Mouse (Mus musculus): ENCODE results near the gene Slc25a1.
A peak's percentile ranks its signal among the peaks of the same experiment; 100 is the strongest.

The Slc25a1 gene

GRCm38 (mm10) chr16:17922163-17922538 is 5.9 kb downstream of the Slc25a1 start:
- 0 out of 2 replicates have a peak, but pooled peaks have one; percentile 10 for ATAC-seq (ENCODE audit: low TSS enrichment)

DNA sequence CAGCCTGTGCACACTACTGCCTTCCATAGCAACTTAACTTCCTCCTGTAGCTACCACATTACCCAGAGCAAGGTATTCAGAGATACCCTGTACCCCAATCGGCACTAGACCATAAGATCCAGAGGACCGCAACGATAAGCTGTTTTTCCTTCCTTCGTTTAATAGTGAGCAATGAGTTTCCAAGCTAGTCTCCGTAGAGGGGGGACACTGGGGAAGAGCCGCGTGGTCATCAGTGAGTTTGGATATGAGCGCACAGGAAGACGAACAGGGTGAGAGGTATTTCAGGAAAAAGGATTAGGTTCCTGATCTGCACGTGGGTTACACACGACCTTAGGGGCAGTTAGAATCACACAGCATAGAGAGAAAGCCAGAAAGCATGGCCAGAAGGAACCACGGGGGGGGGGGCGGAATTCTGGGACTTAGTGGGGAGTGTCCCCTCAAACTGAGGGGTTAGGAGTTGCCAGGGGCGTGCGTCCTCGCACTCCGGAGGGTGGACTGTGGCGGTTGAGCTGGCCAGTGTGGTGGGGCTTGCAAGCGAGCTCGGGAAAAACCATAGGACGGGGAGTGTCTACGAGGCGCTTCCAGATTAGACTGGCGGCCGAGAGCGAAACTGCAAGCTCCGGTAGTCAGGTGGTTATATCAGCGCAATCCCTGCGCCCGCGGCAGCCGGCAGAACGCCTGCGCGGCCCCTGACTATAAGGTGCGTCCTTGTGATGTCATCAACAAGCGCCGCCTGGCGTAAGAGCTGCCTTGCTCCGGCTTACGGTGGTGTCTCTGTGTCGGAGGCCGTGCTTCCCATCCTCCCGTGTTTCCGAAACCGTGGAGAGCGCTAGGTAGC is 6.5 kb downstream of the Slc25a1 start:
- ATAC-seq (ENCODE audit: low TSS enrichment) = peak; percentile 95

GRCm38 (mm10) chr16:17920586-17920985 is 7.4 kb downstream of the Slc25a1 start:
- ATAC-seq (ENCODE audit: low TSS enrichment) = no peak

- ATAC-seq (ENCODE audit: low TSS enrichment) = no peak
Measured at GRCm38 (mm10) chr16:17914307-17915249, 13.4 kb downstream of the Slc25a1 start, which contains the start of gene Gsc2. Gsc2 (minus strand) TSS chr16:17915059.

GRCm38 (mm10) chr16:17911052-17911595 is 16.9 kb downstream of the Slc25a1 start, which contains the start of gene Ess2:
Ess2 (minus strand) TSS chr16:17911348.
- ATAC-seq (ENCODE audit: low TSS enrichment) = peak; percentile 98

DNA sequence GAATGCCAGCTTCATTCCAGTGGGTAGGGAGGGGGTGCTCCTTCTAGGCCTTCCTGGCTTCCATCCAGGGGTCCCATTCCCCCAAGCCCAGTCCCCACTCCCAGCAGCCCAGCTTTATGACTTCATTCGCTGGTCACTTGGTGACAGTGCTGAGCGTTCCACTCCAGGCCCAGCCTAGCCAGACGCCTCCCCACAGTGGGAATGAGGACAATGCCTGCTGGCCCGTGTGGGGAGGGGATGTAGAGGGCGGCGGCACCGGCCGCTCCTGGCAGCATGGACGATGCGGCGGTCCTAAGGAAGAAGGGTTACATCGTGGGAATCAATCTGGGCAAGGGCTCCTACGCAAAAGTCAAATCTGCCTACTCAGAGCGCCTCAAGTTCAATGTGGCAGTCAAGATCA is 29.6 kb downstream of the Slc25a1 start, which contains the start of the genes Dgcr2 and Tssk2:
Gene Dgcr2, minus strand, starts transcription at position 101 of the 400 bp plus-strand sequence.
Gene Tssk2, plus strand, starts transcription at position 176 of the 400 bp plus-strand sequence.
- ATAC-seq (ENCODE audit: low TSS enrichment) = no peak

GRCm38 (mm10) chr16:17896091-17896490 is 31.9 kb downstream of the Slc25a1 start:
- ATAC-seq (ENCODE audit: low TSS enrichment) = no peak

DNA sequence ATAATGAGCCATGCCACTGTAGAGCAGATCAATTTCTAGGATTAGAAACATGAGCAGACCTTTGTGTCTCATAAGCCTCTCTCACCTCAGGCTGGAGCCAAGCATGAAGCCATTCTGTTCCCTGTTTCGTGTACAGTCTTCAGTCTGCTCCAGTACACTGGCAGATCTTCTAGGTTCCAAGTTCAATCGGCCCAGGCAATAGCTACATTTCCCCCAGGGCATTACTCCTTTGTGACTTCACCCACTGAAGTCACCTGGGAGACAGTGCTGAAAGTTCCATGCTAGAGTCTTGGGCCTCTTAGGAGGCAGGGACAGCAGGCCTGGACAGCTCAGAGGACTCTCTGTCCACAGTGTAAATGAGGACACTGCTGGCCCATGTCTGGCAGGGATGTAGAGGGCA is 34.1 kb downstream of the Slc25a1 start, which contains the start of gene Tssk1:
Gene Tssk1, plus strand, starts transcription at position 301 of the 400 bp plus-strand sequence.
- no peak for ATAC-seq (ENCODE audit: low TSS enrichment)

GRCm38 (mm10) chr16:17892606-17893005 is 35.4 kb downstream of the Slc25a1 start:
- ATAC-seq (ENCODE audit: low TSS enrichment) = no peak

DNA sequence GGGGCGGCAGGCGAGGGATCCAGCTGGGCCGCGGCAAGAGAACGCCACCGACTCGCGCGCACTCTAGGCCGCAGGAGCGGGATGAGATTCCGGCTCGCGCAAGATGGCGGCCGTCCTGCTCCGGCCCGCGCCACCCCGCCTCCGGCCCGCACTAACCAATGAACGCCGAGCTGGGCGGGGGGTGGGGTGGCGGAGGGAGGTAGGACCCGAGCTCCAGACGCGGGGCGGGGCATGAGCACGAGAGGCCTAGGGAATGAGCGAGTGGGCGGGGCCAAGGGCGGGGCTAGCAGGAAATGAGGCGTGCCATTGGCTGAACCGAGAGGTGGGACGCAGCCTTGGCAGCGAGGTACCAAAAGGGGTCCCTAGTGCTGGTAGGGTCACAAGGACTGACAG is 36.5 kb downstream of the Slc25a1 start, which contains the start of gene Gm20518:
Gene Gm20518, minus strand, starts transcription at position 105 of the 393 bp plus-strand sequence.
- peak; percentile 92 for ATAC-seq (ENCODE audit: low TSS enrichment)

DNA sequence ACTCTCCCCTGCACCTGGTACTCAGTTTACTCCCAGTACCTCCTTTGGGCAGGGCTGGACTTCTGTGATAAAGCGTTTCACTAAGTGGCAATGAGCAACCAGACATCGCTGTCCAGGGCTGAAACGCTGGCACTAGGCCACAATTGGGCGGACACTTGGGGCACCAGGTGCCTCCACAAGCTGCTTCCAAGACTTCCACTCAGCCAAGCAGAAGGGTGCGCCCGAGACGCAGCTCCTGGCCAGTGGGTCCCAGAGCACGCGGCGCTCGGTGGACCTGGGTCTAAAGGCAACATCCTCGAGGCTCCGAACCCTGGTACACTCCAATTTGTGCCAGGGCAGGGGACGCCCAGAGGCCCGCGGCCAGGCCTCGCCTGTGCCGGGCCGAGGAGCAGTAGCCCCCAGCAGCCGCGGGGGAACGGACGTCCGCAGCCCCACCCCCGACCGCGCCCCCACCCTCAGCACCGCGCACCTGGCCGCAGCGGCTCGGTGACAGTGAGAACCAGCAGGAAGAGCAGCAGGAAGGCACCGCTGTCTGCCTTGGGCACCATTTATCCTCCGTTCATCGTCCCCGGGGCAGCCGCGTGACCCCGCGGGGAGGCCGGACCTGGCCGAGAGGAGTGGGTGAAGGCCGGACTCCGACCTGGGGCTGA is 37.0 kb downstream of the Slc25a1 start:
- ATAC-seq (ENCODE audit: low TSS enrichment) = peak; percentile 31

- ATAC-seq (ENCODE audit: low TSS enrichment) = no peak
Measured at GRCm38 (mm10) chr16:17890342-17890727, 37.7 kb downstream of the Slc25a1 start.

DNA sequence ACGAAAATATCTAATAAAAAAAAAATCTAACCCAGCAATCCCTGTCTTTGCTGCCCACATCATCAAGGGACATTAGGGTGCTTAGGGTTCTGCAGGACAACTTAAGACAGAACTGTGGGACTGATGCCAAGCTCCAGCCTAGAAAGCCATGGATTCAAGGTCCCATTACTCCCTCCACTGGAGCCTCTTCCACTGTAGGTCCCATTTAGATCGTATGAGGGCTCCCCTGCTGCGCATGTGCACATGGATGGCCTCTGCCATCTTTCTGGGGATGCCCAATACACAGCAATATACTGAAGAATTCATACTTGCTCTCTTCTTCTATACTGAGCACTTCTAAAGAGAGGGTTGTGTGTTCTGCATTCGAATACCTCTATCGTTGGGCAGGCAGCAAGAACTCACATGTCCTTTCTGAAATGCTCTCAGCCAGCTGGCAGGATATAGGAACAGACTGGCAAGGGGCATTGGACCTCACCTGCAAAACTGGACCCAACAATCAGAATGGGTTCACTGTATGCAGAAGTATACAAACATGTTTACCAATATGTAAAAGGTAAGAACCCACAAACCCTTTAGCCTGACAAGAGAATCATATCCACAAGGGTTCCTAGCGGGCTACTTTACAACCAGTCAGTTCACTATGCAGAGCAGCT is 38.2 kb downstream of the Slc25a1 start:
- ATAC-seq (ENCODE audit: low TSS enrichment) = no peak

DNA sequence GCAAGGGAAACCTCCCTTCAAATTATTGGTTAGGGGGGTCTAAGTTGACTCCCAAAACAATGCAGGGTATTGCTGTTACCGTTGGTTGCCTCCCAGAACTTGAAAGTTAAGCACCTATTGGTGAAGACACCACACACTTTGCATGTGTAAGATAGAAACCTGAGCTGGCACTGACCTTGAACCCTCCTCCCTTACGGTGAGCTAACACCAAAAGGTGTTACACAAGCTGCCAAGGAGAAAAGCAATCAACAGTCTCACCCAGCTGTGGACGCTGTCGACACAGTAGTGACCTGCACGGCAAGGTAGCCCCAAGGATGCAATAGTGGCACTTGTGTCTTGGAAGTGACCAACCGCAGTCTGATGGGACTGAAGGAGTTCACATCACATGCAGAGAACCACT is 43.9 kb downstream of the Slc25a1 start:
- no peak for ATAC-seq (ENCODE audit: low TSS enrichment)

DNA sequence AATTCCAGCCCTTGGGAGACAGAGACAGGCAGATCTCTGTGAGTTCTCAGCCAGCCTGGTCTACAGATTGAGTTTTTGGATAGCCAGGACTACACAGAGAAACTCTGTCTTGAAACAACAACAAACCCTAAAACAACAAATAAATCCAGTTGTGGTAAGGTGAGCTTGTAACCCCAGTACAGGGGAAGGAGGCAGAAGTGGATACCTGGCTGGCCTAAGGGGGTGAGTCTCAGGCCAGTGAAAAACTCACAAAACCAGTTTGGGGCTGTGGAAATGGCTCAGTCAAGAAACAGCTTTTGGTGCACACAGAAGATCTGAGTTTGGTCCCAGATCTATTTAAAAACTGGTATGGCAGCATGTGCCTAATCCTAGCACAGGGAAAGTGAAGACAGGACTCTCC is 45.8 kb downstream of the Slc25a1 start:
- ATAC-seq (ENCODE audit: low TSS enrichment) = no peak

GRCm38 (mm10) chr16:17879571-17879970 is 48.4 kb downstream of the Slc25a1 start:
- peak; percentile 72 for ATAC-seq (ENCODE audit: low TSS enrichment)

- no peak for ATAC-seq (ENCODE audit: low TSS enrichment)
Measured at GRCm38 (mm10) chr16:17876096-17876495, 51.9 kb downstream of the Slc25a1 start.
